Mouse (Mus musculus) left cerebral cortex, adult 18-20 months (tissue): ENCODE data around the gene Mrpl42. TPM values are rescaled to one million over a fixed set of nuclear protein-coding genes. Genes with fewer than 3 reads are reported as not detected.

Experiments used
- DNase-seq, 2 experiments: peaks; one replicate each; pipeline ENCODE4 v3.0.0; 2021 to 2022; ENCODE audit warnings: low spot score in 2 of 2, mixed read lengths in 1 of 2
- total RNA-seq, 2 experiments: library from RNA; stranded (reverse); gene quantifications; 2 replicates each; pipeline ENCODE4 v1.2.3; 2021

The Mrpl42 gene
- total RNA-seq, 2 experiments from 2014 or later, result 75.6 to 79.6 TPM

- DNase-seq, result no peak
Observed at GRCm38 (mm10) chr10:95461053-95461553, 40.6 kb downstream of the Mrpl42 start.

DNA sequence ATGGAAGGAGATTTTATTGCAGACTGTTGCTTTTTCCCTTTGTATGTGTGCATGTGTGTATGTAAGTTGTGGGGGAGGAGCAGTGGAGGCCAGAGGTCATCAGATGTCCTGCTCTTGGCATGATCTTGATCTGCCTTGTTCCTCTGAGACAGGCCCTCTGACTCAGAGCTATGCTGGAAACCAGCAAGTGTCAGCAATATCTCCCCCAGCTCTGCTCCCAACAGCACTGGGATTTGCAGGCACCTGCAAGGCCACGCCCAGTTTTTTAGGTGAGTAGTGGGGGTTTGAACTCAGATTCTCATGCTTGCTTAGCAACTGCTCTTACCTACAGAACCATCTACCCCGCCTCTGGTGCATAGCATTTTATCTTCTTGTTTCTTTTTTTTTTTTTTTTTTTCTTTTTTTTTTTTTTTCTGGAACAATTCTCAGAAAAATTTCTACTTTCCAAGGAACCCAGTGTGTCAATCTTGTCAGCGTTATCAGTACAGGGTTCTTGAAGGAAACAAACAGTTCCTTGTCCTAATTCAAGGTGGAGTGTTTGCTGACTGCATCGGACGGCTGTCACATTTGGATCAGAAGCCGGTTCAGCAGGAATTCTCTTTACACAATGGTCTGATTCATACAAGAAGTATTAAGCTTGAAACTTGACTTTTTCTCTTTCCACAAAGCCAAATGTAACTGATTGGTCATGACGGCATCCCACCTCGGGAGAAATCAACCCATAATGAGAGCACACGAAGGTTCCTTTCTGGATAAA is 43.5 kb downstream of the Mrpl42 start:
- no peak for DNase-seq

DNA sequence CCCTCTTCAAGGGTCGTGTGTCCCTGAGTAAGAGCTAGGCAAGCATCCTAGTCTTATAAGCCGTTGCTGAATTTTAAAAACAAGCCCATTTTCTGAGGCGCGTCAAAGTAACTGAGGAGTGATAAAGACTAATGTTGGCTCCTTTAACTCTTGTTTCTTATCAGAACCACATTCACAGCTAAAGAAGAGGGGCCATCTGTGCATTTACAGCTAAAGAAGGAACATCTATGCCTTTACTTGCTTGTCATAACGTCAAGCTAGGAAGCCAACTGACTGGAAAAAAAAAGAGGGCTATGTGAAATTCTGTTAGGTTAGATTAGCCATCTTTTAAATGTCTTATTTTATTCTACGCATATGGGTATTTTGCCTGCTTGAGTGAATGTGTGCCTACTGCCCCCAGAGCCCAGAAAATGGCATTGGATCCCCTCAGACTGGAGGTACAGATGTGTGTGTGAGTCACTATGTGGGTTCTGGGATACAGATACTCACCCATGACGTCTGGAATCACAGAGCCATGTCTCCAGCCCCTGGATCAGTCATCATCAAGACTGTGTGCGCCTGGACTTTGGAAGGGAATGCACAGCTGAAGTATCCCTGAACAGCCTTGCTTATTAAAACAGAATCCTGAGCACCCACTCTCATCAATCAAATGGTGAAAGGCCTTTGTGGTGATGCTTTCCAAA is 44.2 kb downstream of the Mrpl42 start:
- no peak for DNase-seq

DNA sequence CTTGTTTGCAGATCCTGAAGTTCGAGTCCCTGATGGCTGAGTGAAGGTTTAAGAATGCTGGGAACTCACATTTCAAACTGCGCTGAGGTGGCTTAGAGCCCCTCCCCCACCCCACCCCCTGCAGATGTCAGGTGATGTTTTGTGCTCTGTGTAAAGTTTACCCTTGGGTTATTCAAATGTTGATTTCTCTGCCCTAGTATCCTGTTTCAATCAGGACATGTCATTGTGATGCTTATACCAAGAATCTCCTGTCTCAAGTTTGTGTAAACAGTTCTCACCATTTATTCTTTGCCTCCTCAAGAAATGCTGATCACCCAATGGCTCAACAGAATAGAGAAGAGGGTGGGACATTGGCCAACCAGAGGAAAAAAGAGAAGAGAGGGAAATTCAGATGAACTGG is 45.6 kb downstream of the Mrpl42 start:
- no peak for DNase-seq

GRCm38 (mm10) chr10:95453282-95453681 is 48.5 kb downstream of the Mrpl42 start:
- no peak for DNase-seq

GRCm38 (mm10) chr10:95449033-95449432 is 52.7 kb downstream of the Mrpl42 start:
- no peak for DNase-seq

DNA sequence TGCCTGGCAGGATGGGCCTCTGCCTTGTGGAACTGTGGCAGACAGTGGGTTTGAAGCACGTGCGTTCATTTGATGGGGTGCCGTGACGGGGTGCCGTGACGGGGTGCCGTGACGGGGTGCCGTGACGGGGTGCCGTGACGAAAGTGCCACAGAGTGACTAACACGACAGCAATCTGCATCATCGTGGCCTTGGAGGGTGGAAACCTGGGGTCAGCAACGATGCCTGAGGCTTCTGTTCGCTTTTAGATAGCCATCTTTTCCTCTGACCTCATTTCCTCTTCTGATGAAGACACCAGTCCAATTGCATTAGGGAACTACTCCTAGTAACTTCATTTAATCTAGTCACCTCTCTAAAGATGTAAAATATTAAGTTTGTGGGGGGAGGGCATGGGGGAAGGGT is 53.8 kb downstream of the Mrpl42 start:
- DNase-seq, result no peak

DNA sequence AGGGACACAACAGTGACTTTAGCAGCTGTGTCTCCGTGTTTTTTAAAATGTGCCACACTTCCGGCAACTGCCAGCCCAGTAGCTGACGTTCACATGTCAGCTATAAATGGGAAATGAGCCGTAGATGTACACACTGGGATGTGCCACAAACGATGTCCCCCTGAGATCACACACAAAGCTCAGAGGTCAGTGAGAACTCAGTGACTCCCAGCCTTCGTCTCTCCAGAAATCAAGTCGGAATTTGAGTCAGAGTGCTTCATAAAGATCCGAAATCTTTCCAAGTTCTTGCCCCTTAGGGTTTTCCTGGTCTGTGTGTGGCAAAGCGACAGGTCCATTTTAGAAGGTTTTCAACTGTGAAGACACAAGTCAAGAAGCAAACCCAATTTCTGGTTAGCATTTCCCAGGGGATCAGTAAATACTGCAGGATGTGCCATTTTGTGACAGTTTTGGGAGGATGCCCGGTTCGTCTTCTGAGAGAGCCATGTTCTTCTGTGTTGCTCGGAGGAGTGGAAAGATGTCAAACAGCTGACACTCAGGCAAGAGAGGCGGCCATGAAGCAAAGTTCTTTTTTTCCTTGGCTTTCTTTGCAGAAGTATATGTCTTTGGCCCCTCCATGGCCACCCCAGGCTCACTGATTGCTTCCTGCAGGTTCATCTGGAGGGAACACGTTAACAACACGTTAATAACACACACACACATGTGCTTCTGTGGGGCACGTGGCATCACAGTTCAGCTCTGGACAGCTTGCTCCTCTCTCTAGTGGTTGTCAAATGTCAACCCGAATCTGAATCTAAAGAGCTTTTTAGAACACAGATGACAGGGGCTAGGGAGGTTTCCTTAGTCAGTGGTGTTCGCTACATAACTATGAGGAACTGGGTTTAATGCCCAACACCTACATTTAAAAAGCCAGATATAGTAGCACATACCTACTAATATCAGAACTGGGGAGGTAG is 56.4 kb downstream of the Mrpl42 start:
- no peak for DNase-seq

DNA sequence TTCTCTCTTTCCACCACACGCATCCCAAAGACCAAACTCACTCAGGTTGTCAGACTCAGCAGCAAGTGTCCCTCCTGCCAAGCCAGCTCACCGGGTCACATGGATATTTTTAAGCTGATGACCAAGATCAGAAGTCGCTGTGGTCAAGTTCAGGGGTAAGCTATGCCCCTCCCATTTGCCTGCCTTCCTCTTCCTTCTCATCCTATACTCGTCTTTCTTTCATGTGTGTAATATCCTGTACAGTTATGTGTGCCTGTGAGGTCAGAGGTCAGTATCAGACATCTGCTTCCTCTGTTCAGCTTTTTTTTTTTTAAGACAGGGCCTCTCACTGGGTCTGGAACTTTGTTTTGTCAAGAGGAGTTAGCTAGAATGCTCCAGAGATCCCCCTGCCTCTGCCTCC is 59.4 kb downstream of the Mrpl42 start:
- DNase-seq, result no peak

DNA sequence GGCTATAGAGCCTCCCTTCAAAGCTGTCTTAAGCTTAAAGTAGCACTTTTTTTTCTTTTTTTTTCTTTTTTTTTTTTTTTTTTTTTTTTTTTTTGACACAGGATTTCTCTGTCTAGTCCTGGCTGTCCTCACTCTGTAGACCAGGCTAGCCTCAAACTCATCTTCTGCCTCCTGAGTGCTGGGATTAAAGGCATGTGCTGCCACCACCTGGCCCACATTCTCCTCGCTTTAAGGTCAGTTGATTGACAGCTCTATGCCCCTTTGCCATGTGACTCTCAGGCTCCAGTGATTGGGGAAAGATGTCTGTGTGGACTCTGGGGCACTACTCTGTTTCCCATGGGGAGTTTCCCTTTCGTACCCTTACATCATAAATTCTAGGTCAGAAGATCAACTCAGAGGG is 61.2 kb downstream of the Mrpl42 start:
- no peak for DNase-seq

DNA sequence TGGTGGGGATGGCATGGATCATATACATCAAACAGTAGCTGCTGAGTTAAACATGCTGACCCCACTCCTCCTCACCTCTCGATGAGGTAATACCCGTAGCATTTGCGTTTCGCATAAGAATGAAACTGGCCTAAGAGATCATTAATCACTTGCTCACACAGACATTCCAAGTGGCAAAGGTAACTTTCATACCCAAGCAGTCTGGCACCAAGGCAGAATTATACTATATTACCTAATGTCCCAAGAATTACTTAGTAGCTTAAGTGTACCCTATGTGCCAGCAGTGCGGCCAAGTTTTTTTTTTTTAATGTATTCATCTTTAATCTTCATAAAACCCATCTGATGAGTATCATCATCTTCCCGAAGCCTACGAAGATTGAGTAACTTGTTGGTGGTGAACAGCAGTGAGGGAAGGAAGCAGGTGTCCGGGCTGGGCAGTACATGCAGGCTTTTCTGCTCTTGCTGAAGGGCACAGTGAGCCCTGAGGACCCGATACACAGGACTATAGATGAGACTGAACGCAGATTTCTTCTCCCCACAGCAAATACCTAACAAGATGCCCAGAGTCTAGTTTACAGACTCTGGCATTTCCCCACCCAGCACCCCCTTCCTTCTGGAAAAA is 61.9 kb downstream of the Mrpl42 start:
- no peak for DNase-seq

- no peak for DNase-seq
Observed at GRCm38 (mm10) chr10:95438941-95439340, 62.8 kb downstream of the Mrpl42 start.

Other genes starting within 250 kb of the Mrpl42 start
- 1 to 10 TPM; 5.6 to 6.4 TPM for gene Cradd, start 177.8 kb downstream of the Mrpl42 start, total RNA-seq
- gene Socs2, start 84.8 kb downstream of the Mrpl42 start, total RNA-seq, result 10 to 100 TPM; 26.9 to 31.7 TPM
- gene Ube2n, start 13.2 kb upstream of the Mrpl42 start, total RNA-seq, result 100 to 1,000 TPM; 199 to 202 TPM
- 100 to 1,000 TPM; 140 to 145 TPM for gene Nudt4, start 62.2 kb upstream of the Mrpl42 start, total RNA-seq
- gene Anapc15-ps, start 171.5 kb upstream of the Mrpl42 start, total RNA-seq, result not detected